Mouse (Mus musculus) MEL (cell line): ENCODE data around the gene Krtap27-1. TPM values are rescaled to one million over a fixed set of nuclear protein-coding genes. Genes with fewer than 3 reads are reported as not detected.

ENCODE experiments used
- polyA plus RNA-seq, 2 experiments: library from polyadenylated mRNA; stranded (reverse) in 1 of 2; unstranded in 1 of 2; fragments of >175 nt in 1 of 2; fragments of >200 nt in 1 of 2; gene quantifications; 2 replicates each; pipeline versions ENCODE4 v1.2.1 to v1.2.4; 2012; ENCODE audit warnings: low replicate concordance in 2 of 2, low read depth in 1 of 2; ENCODE audit not compliant: insufficient read length in 2 of 2, insufficient read depth in 1 of 2, missing spikeins in 1 of 2
- total RNA-seq: library from RNA; depleted of rRNA; stranded (reverse); fragments of 300-350 nt; gene quantifications from 2 replicates; pipeline ENCODE4 v1.2.3, GENCODE M21; 2012; rRNA removed

Krtap27-1 gene
- total and polyA plus RNA-seq, 3 experiments = not detected

Other genes starting within 250 kb of the Krtap27-1 start
- gene Cldn17, start 164.7 kb downstream of the Krtap27-1 start, total RNA-seq = not detected in 2 replicates
- not detected for gene Cldn17, start 164.7 kb downstream of the Krtap27-1 start, polyA plus RNA-seq
- not detected in 2 replicates for gene Cldn8, start 108.5 kb downstream of the Krtap27-1 start, total RNA-seq
- gene Cldn8, start 108.5 kb downstream of the Krtap27-1 start, polyA plus RNA-seq = not detected
- gene Krtap24-1, start 59.4 kb downstream of the Krtap27-1 start, total RNA-seq = not detected in 2 replicates
- gene Krtap24-1, start 59.4 kb downstream of the Krtap27-1 start, polyA plus RNA-seq = not detected
- not detected in 2 replicates for gene 2310079G19Rik, start 44.0 kb downstream of the Krtap27-1 start, total RNA-seq
- not detected for gene 2310079G19Rik, start 44.0 kb downstream of the Krtap27-1 start, polyA plus RNA-seq
- not detected in 2 replicates for gene Krtap26-1, start 23.9 kb downstream of the Krtap27-1 start, total RNA-seq
- gene Krtap26-1, start 23.9 kb downstream of the Krtap27-1 start, polyA plus RNA-seq = not detected
- gene 2310061N02Rik, start 36.3 kb upstream of the Krtap27-1 start, total RNA-seq = not detected in 2 replicates
- not detected for gene 2310061N02Rik, start 36.3 kb upstream of the Krtap27-1 start, polyA plus RNA-seq
- gene Krtap13-1, start 57.2 kb upstream of the Krtap27-1 start, total RNA-seq = not detected in 2 replicates
- gene Krtap13-1, start 57.2 kb upstream of the Krtap27-1 start, polyA plus RNA-seq = not detected
- not detected in 2 replicates for gene Krtap13, start 80.0 kb upstream of the Krtap27-1 start, total RNA-seq
- gene Krtap13, start 80.0 kb upstream of the Krtap27-1 start, polyA plus RNA-seq = not detected
- gene 2310034C09Rik, start 87.2 kb upstream of the Krtap27-1 start, total RNA-seq = not detected in 2 replicates
- gene 2310034C09Rik, start 87.2 kb upstream of the Krtap27-1 start, polyA plus RNA-seq = not detected
- not detected in 2 replicates for gene 2310057N15Rik, start 102.5 kb upstream of the Krtap27-1 start, total RNA-seq
- gene 2310057N15Rik, start 102.5 kb upstream of the Krtap27-1 start, polyA plus RNA-seq = not detected
- not detected in 2 replicates for gene Gm5965, start 106.2 kb upstream of the Krtap27-1 start, total RNA-seq
- gene Gm5965, start 106.2 kb upstream of the Krtap27-1 start, polyA plus RNA-seq = not detected
- not detected in 2 replicates for gene Gm20741, start 140.5 kb upstream of the Krtap27-1 start, total RNA-seq
- gene Gm20741, start 140.5 kb upstream of the Krtap27-1 start, polyA plus RNA-seq = not detected
- gene Krtap15, start 148.5 kb upstream of the Krtap27-1 start, total RNA-seq = not detected in 2 replicates
- not detected for gene Krtap15, start 148.5 kb upstream of the Krtap27-1 start, polyA plus RNA-seq
- gene Krtap14, start 154.5 kb upstream of the Krtap27-1 start, total RNA-seq = not detected in 2 replicates
- gene Krtap14, start 154.5 kb upstream of the Krtap27-1 start, polyA plus RNA-seq = not detected
- not detected in 2 replicates for gene Krtap19-1, start 197.7 kb upstream of the Krtap27-1 start, total RNA-seq
- not detected for gene Krtap19-1, start 197.7 kb upstream of the Krtap27-1 start, polyA plus RNA-seq
- gene Krtap19-2, start 202.6 kb upstream of the Krtap27-1 start, total RNA-seq = not detected in 2 replicates
- not detected for gene Krtap19-2, start 202.6 kb upstream of the Krtap27-1 start, polyA plus RNA-seq
- not detected in 2 replicates for gene Krtap19-3, start 206.4 kb upstream of the Krtap27-1 start, total RNA-seq
- gene Krtap19-3, start 206.4 kb upstream of the Krtap27-1 start, polyA plus RNA-seq = not detected
- gene Krtap19-4, start 213.4 kb upstream of the Krtap27-1 start, total RNA-seq = not detected in 2 replicates
- gene Krtap19-4, start 213.4 kb upstream of the Krtap27-1 start, polyA plus RNA-seq = not detected
- not detected in 2 replicates for gene Krtap19-5, start 224.8 kb upstream of the Krtap27-1 start, total RNA-seq
- gene Krtap19-5, start 224.8 kb upstream of the Krtap27-1 start, polyA plus RNA-seq = not detected